ENCODE assay signal across 9 mouse cellular contexts in the genomic region with DNA sequence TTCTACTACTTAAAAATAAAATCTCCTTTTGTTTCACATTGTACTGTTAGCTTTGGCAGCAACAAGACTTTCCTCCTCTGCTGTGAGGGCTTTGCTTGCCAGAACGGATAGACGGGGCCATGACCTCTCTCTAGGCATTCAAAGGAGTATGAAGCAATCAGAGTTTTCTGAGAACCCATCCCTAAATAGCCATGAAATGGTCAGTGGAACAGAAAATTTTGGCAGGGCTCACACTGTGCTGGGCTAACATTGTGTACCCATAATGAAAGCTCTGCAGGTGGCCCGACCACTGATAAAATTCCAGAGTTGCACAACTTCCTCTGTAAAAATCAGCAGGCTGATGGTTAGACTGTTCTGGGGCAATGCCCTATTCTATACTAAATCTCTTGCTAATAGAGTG. TPM values are rescaled to one million over a fixed set of nuclear protein-coding genes. Genes with fewer than 3 reads are reported as not detected.
A peak's percentile ranks its signal among the peaks of the same experiment; 100 is the strongest.
DNase-seq lines count a peak whose midpoint lies in the region; ATAC-seq lines count a peak whose summit lies in the region.
"Had no signal": no experiment of that assay in that cellular context is flagged by ENCODE, and none has a peak within 500 bp of the region (broad histone marks: within the 10 kb centered on the region; RNA-seq: fewer than 3 reads in every experiment).

No protein-coding gene starts in this region.

- no peaks in the 10 kb centered on the region for H3K9me3 ChIP-seq in limb, embryonic 12.5 days
- no peaks in the 10 kb centered on the region for H3K9me3 ChIP-seq in limb, embryonic 10.5 days (replicated peaks)
- no peaks in the 10 kb centered on the region for H3K9me3 ChIP-seq in embryonic facial prominence, embryonic 11.5 days (replicated peaks; ENCODE audit: control insufficient read depth, low read length)
- H3K9me3 ChIP-seq in liver, embryonic 16.5 days (replicated peaks; ENCODE audit: control insufficient read depth, low read length) = no peaks in the 10 kb centered on the region
- H3K9me3 ChIP-seq in neural tube, embryonic 15.5 days (replicated peaks) = no peaks in the 10 kb centered on the region
- H3K9me3 ChIP-seq: G1E had no signal

- 0 out of 2 replicates have a peak, but pooled peaks have one; percentile 31 for ATAC-seq in limb, embryonic 12.5 days (ENCODE audit: insufficient number of reproducible peaks, insufficient read depth, low FRiP score, low TSS enrichment, low read depth)
- peak; percentile 70 for ATAC-seq in embryonic facial prominence, embryonic 11.5 days (replicated peaks; ENCODE audit: insufficient number of reproducible peaks, low FRiP score, low TSS enrichment, low read depth)
- ATAC-seq in liver, embryonic 16.5 days (ENCODE audit: low read depth) = peak; percentile 93
- ATAC-seq in neural tube, embryonic 15.5 days (ENCODE audit: low FRiP score) = peak; percentile 59; the same call in 1 of the 2 replicates

- no peak overlapping the region for H3K4me2 ChIP-seq in limb, embryonic 12.5 days
- no peak overlapping the region for H3K4me2 ChIP-seq in embryonic facial prominence, embryonic 11.5 days (ENCODE audit: low read depth, low read length)
- H3K4me2 ChIP-seq in liver, embryonic 16.5 days (ENCODE audit: low read depth, low read length) = no peak overlapping the region
- no peak overlapping the region for H3K4me2 ChIP-seq in neural tube, embryonic 15.5 days

- H3K27me3 ChIP-seq in limb, embryonic 12.5 days = no peaks in the 10 kb centered on the region
- no peaks in the 10 kb centered on the region for H3K27me3 ChIP-seq in limb, embryonic 10.5 days (ENCODE audit: low read depth, poor library complexity, severe bottlenecking)
- no peaks in the 10 kb centered on the region for H3K27me3 ChIP-seq in embryonic facial prominence, embryonic 11.5 days (ENCODE audit: control insufficient read depth, insufficient read depth, low read length)
- H3K27me3 ChIP-seq in liver, embryonic 16.5 days (ENCODE audit: control insufficient read depth, insufficient read depth, low read depth, low read length) = no peaks in the 10 kb centered on the region
- no peaks in the 10 kb centered on the region for H3K27me3 ChIP-seq in neural tube, embryonic 15.5 days (replicated peaks)

- H3K4me3 ChIP-seq in limb, embryonic 12.5 days (replicated peaks) = no peak overlapping the region
- no peak overlapping the region for H3K4me3 ChIP-seq in limb, embryonic 10.5 days
- H3K4me3 ChIP-seq in embryonic facial prominence, embryonic 11.5 days (ENCODE audit: low read depth, low read length) = no peak overlapping the region
- no peak overlapping the region for H3K4me3 ChIP-seq in liver, embryonic 16.5 days (ENCODE audit: low read depth, low read length)
- H3K4me3 ChIP-seq in neural tube, embryonic 15.5 days (replicated peaks) = no peak overlapping the region

- no peak overlapping the region for H3K9ac ChIP-seq in limb, embryonic 12.5 days (replicated peaks)
- no peak overlapping the region for H3K9ac ChIP-seq in embryonic facial prominence, embryonic 11.5 days (replicated peaks; ENCODE audit: low read length)
- no peak overlapping the region for H3K9ac ChIP-seq in liver, embryonic 16.5 days (ENCODE audit: low read depth, low read length)
- H3K9ac ChIP-seq in neural tube, embryonic 15.5 days (replicated peaks) = no peak overlapping the region

- H3K4me1 ChIP-seq in limb, embryonic 12.5 days (replicated peaks) = peaks cover 16% of the 10 kb centered on the region
- 0 out of 2 replicates have a peak, but pooled peaks cover 3% of the 10 kb centered on the region for H3K4me1 ChIP-seq in limb, embryonic 10.5 days
- H3K4me1 ChIP-seq in embryonic facial prominence, embryonic 11.5 days (ENCODE audit: control insufficient read depth, insufficient read depth, low read length) = no peaks in the 10 kb centered on the region
- no peaks in the 10 kb centered on the region for H3K4me1 ChIP-seq in liver, embryonic 16.5 days (ENCODE audit: control insufficient read depth, low read depth, low read length)
- no peaks in the 10 kb centered on the region for H3K4me1 ChIP-seq in neural tube, embryonic 15.5 days

- H3K36me3 ChIP-seq in limb, embryonic 12.5 days = no peaks in the 10 kb centered on the region
- H3K36me3 ChIP-seq in limb, embryonic 10.5 days = no peaks in the 10 kb centered on the region
- H3K36me3 ChIP-seq in embryonic facial prominence, embryonic 11.5 days (replicated peaks; ENCODE audit: control insufficient read depth, insufficient read depth, low read depth, low read length) = no peaks in the 10 kb centered on the region
- H3K36me3 ChIP-seq in liver, embryonic 16.5 days (ENCODE audit: control insufficient read depth, insufficient read depth) = no peaks in the 10 kb centered on the region
- H3K36me3 ChIP-seq in neural tube, embryonic 15.5 days = no peaks in the 10 kb centered on the region
- H3K36me3 ChIP-seq: G1E had no signal

- no peak for DNase-seq in limb, embryonic 10.5 days (ENCODE audit: low spot score)
- DNase-seq in embryonic facial prominence, embryonic 11.5 days (ENCODE audit: low spot score) = no peak
- DNase-seq in heart, adult 8-10 months (ENCODE audit: low spot score) = peak; percentile 93
- DNase-seq in kidney, adult 8-10 months = peak; percentile 69 to 79
- DNase-seq in c-Kit-positive CD71-positive TER-119-positive erythroid progenitor cells, embryonic 14.5 days (ENCODE audit: low spot score) = no peak

- 72% methylated on average over 3 of the region's 3 CpGs for WGBS in limb, embryonic 12.5 days
- 67% methylated on average over 3 of the region's 3 CpGs for WGBS in limb, embryonic 10.5 days
- 17% methylated on average over 3 of the region's 3 CpGs for WGBS in embryonic facial prominence, embryonic 11.5 days
- 23% methylated on average over 3 of the region's 3 CpGs for WGBS in liver, embryonic 16.5 days (ENCODE audit: insufficient replicate concordance)
- WGBS in neural tube, embryonic 15.5 days = 17% methylated on average over 3 of the region's 3 CpGs

- 0 out of 2 replicates have a peak overlapping the region, but pooled peaks have one; percentile 12 for H3K27ac ChIP-seq in limb, embryonic 12.5 days
- no peak overlapping the region for H3K27ac ChIP-seq in limb, embryonic 10.5 days
- no peak overlapping the region for H3K27ac ChIP-seq in embryonic facial prominence, embryonic 11.5 days (replicated peaks; ENCODE audit: low read depth, low read length)
- H3K27ac ChIP-seq in liver, embryonic 16.5 days (ENCODE audit: low read length) = 0 out of 2 replicates have a peak overlapping the region, but pooled peaks have one; percentile 73
- H3K27ac ChIP-seq in neural tube, embryonic 15.5 days (replicated peaks) = no peak overlapping the region

RNA-seq across cellular contexts. Expression of a gene that starts 3.0 kb away (rescaled TPM):
- polyA plus RNA-seq in limb, embryonic 12.5 days (2016; fragmentation: Nextera tagmentation; extraction: Ambion mirVana) = 0.05 and 0.33 TPM in 2 replicates
- polyA plus RNA-seq in limb, embryonic 10.5 days (2016; fragmentation: Nextera tagmentation; extraction: Ambion mirVana) = 0.13 TPM in 1 of 2 replicates, not detected in the other
- polyA plus RNA-seq in embryonic facial prominence, embryonic 11.5 days (2014; fragmentation: Nextera tagmentation; extraction: Ambion mirVana) = 5.1 and 7.4 TPM in 2 replicates
- total RNA-seq in heart, adult 8-10 months (2022) = 10 to 100 TPM; 29.5 to 59.0 (median 36.5) TPM
- 65.7 and 75.8 TPM in 2 replicates for polyA plus RNA-seq in liver, embryonic 16.5 days (2015; fragmentation: Nextera tagmentation; extraction: Ambion mirVana)
- polyA plus RNA-seq in neural tube, embryonic 15.5 days (2015; fragmentation: Nextera tagmentation; extraction: Ambion mirVana) = 9.6 and 10.3 TPM in 2 replicates
- polyA plus RNA-seq: G1E had no signal

Comparison
In these comparisons a context has a peak if more than half of its experiments do, and no peak if none do; other contexts are left out.
1. H3K27ac ChIP-seq: peak in limb, embryonic 12.5 days (single experiment) and liver, embryonic 16.5 days (single experiment); none in limb, embryonic 10.5 days (single experiment), embryonic facial prominence, embryonic 11.5 days (single experiment) and neural tube, embryonic 15.5 days (single experiment).
2. ATAC-seq: peak in every context shown above with its lines; median percentile 93 in liver, embryonic 16.5 days; 70 in embryonic facial prominence, embryonic 11.5 days; 59 in neural tube, embryonic 15.5 days; 31 in limb, embryonic 12.5 days.
3. DNase-seq: peak in heart, adult 8-10 months (single experiment) and kidney, adult 8-10 months (2 of 2); none in limb, embryonic 10.5 days (single experiment), embryonic facial prominence, embryonic 11.5 days (single experiment) and c-Kit-positive CD71-positive TER-119-positive erythroid progenitor cells, embryonic 14.5 days (single experiment).